Mouse (Mus musculus) liver, embryonic 14 days (tissue): ENCODE results near the gene Il5ra. TPM values are rescaled to one million over a fixed set of nuclear protein-coding genes. Genes with fewer than 3 reads are reported as not detected.

Experiments
- polyA plus RNA-seq: library from polyadenylated mRNA; depleted of rRNA; stranded (reverse); fragments of >200 nt; gene quantifications from 2 replicates; pipeline ENCODE4 v1.2.3, GENCODE M21; 2012; rRNA removed

The Il5ra gene
- polyA plus RNA-seq = 0.07 and 0.12 TPM in 2 replicates

GRCm38 (mm10) chr6:106748887-106749388, at the start of gene Il5ra:
Gene Il5ra (minus strand): TSS chr6:106749037.

DNA sequence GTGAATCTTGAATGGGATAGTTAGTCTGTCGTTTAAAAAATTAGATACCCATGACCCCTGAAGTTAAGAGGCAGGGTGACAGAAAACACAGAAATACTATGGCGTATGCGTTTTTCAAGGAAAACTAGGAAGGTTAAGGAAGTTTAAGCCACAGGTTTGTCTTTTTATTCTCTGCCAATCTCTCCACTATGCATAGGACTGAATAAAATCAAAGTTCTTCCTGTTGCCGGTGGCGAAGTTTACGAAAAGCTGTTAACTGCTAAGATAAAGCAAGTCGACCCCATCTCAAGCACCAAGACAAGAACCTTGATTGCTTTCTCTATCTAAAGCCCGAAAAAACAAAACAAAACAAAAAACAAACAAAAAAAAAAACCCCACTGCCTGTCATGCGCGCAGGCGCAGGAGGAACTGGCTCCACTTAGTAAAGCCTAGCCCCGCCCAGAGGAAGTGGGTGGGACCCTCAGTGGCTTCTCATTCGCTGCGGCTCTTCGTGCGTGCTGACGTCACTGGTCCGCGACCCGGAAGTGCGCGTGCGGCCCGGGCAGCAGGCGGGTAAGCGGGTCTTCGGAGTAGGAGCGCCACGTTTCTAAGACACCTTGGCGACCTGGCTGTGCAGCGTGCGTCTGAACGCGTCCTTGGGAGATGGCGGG, 19.9 kb upstream of the Il5ra start, which contains the start of gene Trnt1:
TSS of gene Trnt1 (plus strand) at position 481 of the 650 bp plus-strand sequence.

Other genes starting within 250 kb of the Il5ra start
- gene Trnt1, start 20.1 kb upstream of the Il5ra start, polyA plus RNA-seq = 15.1 and 16.6 TPM in 2 replicates
- 7.8 and 9.3 TPM in 2 replicates for gene Crbn, start 51.0 kb upstream of the Il5ra start, polyA plus RNA-seq